Mouse (Mus musculus) thymus, adult 2 months (tissue): ENCODE measurements around the gene Gm9803.

ENCODE experiments used
- CTCF ChIP-seq: fragments of 200-500 bp; IDR thresholded peaks from 2 replicates; pipeline ENCODE4 v1.5.1; 2012; ENCODE audit warnings: mild to moderate bottlenecking, control low read depth, low read length, moderate library complexity, borderline replicate concordance; ENCODE audit not compliant: control insufficient read depth, poor library complexity, insufficient read depth; ENCODE audit errors: extremely low read depth
- POLR2A ChIP-seq: fragments of 200-500 bp; IDR thresholded peaks from 2 replicates; pipeline ENCODE4 v1.6.1; 2012; ENCODE audit warnings: mild to moderate bottlenecking, low read length, control low read depth, moderate library complexity; ENCODE audit not compliant: control insufficient read depth, poor library complexity, insufficient read depth; ENCODE audit errors: extremely low read depth

- TF ChIP-seq CTCF (no peak), POLR2A (no peak)
Measured at GRCm38 (mm10) chr10:43475376-43475775, 48.5 kb upstream of the Gm9803 start.
